Mouse (Mus musculus) kidney, postnatal 36 days (tissue): ENCODE data around the gene Crybb3.
A peak's percentile ranks its signal among the peaks of the same experiment; 100 is the strongest.

Source experiments
- DNase-seq, 2 experiments: peaks; one replicate each; pipeline ENCODE4 v3.0.0; 2021 to 2022; ENCODE audit warnings: mixed read lengths in 2 of 2

The Crybb3 gene

GRCm38 (mm10) chr5:113081439-113081838 is at the start of gene Crybb3:
TSS of gene Crybb3 (minus strand) at chr5:113081584.
- peak; percentile 73 to 78 for DNase-seq

DNA sequence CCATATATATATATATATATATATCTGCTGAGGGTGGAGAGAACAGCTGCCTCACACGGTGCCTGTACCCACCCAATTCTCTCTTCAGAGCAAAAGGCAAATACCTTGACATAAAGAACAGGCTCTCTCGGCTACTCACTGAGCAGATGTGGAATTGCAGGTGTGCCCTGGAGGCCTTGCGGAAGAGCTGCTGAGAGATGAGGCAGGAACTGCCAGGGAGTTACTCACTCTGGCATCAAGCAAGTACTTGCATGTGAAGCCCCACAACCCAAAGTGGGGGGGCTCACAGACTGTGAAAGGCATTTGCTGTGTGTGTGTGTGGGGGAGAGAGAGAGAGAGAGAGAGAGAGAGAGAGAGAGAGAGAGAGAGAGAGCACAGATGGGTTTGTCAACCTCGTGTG is 47.0 kb upstream of the Crybb3 start:
- no peak for DNase-seq

DNA sequence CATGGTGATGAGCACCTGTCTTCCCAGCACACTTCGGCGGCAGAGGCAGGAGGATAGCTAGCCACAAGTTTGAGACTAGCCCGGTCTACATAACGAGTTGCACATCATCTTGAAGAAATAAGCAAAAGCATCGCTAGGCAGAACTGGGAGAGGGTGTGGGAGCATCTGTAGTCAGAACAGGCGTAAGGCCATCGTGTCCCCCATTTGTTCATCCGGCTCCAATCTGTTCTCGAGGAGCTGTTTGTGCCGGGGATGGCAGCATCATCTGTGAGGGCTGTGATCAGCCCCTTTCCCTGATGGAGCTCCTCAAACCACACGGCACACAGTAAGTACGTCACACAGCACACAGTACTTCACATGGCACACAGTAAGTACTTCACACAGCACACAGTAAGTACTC is 45.1 kb upstream of the Crybb3 start:
- DNase-seq: no peak

GRCm38 (mm10) chr5:113123693-113124092 is 42.3 kb upstream of the Crybb3 start:
- DNase-seq: no peak

DNA sequence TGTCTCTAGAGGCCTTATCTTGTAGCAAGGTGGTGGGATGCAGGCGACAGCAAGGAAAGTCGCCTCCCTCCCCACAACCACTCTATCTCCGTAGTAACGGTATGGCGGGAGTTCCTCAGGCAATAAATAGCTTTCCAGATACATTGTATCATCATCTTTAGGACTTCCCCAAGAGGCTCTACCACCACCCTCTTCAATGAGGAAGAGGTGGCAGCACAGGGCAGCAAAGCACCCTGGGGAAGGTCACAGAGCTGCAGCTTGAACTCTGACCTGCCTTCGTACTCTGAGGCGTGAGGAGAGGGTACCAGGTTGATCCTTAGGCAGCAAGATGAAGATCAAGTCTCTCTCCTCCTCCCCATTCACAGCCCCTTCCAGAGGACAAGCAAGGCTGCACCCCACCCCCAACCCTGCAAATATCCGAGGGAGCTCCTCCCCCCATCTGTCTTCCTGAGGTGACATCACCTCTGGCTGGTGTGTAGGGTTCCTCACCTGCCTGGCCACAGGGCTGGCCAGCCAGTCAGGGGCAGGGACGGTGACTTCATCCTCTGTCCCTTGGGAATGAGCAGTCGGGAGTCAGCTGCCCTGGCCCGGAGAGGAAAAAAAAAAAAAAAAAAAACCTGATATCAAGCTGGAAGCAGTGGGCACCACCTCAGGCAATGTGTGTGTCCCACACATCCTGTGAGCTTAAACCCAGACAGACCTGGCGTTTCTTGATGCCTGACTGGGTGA is 41.1 kb upstream of the Crybb3 start:
- no peak for DNase-seq

DNA sequence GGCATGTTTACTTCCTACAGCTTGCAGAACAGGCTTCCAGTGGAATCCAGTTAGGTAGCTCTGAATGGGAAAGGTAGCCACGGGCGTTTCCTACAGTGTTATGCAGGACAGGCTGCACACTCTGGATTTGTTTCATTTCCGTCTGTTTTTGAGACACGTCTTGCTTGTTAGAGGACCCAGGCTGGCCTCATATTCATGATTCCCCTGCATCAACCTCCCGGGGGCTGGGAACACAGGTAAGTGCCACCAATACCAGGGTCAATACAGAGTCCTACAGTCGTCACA is 40.1 kb upstream of the Crybb3 start:
- DNase-seq: no peak

- DNase-seq: no peak
Observed at GRCm38 (mm10) chr5:113120741-113121590, 39.6 kb upstream of the Crybb3 start.

DNA sequence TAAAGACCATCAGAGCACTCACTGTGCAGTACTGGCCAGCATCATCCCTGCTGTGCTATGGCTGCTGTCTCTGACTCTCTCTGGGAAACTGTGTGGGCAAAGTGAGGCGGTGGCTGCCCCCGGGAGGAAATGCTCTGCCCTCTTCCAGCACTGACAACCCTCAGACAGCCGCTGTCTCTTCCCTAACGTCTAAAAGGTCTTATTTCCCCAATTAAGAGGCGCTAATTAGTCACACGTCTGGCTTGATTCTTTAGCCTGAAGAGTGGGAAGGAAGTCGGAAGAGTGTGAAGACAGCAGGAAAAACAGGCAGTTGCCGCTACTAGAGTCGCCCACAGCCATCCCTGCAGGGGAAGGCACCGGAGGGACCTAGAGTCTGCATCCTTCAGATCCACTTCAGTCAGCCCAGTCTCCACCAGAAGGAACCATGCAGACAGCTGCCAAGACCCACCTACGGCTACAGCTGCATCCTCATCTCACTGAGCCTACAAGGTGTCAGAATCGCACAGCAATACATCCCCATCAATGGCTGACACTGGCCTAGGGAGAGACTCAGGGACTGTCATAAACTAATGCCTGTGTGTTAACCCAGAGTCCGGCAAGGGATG is 38.6 kb upstream of the Crybb3 start:
- DNase-seq: no peak

GRCm38 (mm10) chr5:113119291-113119690 is 37.9 kb upstream of the Crybb3 start:
- DNase-seq: no peak

GRCm38 (mm10) chr5:113118695-113119094 is 37.3 kb upstream of the Crybb3 start:
- peak; percentile 29 to 46 for DNase-seq

DNA sequence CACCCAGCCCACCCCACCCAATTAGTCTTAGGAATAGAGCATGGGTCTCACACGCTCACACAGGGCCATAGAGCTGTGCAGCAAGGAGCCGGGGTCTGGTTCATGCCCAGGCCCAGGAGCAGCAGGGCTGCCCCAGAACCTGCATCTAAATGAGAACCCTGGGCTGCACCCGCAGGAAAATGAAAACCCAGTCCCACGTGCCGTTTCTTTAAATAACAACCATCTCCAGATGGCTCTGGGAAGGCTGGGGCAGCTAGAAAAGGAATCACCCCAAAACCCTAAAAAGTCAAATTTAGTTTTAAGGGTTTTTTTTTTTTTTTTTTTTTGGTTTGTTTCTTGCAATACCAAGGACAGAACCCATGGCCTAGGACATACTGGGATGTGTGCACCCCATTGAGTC is 36.0 kb upstream of the Crybb3 start:
- no peak for DNase-seq

- DNase-seq: no peak
Observed at GRCm38 (mm10) chr5:113115896-113116295, 34.5 kb upstream of the Crybb3 start.

- peak in 1 of 2 experiments; percentile 29 for DNase-seq
Observed at GRCm38 (mm10) chr5:113114264-113115225, 33.2 kb upstream of the Crybb3 start.

- DNase-seq: no peak
Observed at GRCm38 (mm10) chr5:113113120-113113519, 31.7 kb upstream of the Crybb3 start.

DNA sequence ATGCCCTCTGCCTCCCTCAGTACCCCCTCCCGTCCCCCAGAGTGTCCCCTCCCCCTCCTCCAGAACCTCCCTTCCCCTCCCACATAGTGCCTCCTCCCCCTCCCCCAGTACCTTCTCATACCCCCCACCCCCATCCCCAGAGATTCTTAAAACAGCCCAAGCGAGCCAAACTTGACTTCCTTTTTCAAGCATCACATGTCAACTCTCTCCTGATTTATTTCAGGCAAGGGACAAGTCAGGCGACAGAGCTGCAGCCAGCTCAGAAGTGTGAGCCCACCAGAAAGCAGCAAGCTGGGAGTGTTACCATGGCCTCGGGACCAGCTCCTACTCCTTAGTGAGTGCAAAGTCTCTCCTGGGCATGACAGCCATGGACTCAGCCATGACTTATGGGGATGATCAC is 30.0 kb upstream of the Crybb3 start:
- DNase-seq: no peak

DNA sequence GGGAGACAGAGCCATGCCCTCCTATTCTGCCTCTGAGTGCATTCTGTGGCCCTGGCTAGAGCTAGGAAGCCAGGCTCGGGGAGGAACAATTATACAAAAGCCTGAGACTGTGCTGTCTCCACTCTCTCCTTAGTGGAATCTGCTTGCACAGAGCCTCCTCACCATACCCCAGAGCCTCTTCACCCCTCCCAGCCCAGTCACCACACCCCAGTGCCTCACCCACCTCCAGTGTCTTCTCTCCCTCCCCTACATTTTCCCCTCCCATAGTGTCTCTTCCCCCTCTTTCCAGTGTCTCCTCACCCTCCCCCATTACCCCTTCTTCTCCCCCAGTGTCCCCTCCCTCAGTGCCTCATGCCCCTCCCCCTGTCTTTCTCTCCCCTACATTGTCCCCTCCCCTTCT is 29.5 kb upstream of the Crybb3 start:
- no peak for DNase-seq

DNA sequence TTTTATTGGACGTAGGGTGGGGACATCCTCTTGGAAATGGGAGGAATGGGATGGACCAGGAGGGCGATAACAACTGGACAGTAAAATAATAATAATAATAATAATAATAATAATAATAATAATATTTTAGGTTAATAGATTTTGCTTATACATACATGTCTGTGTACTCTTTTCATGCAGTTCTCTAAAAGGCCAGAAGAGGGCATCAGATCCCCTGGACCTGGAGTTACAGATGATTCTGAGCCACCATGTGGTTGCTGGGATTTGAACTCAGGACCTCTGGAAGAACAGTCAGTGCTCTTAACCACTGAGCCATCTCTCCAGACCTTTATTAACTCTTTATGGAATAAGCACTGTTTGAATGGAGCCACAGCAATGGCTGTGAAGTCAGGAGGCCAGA is 28.3 kb upstream of the Crybb3 start:
- peak in 1 of 2 experiments; percentile 38 for DNase-seq

DNA sequence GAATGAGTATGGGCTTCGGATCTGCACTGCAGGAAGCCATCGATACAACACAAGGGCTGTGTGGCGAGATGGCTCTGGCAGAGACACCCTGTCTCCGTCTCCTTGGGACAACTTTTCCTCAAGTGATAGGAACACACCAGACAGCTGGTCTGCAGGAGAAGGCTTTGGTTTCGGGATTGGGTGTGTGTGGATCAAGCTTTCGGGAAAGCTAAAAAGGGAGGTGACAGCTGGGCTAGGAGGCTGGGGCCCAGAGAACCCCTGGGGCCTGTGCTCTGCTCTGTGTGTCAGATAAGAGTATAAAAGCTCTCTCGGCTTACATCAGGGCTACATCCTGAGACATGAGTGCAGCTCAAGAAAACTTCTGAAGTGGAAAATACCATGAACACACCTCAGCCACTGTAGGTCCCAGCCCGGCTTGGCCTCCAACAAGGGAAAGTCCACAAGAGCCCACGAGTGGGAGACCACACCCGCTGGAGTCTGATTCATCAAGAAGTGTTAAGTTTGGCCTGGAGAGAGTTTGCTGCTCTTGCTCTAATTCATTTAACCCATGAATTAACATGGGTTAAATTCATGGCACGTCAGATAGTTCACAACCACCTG is 26.9 kb upstream of the Crybb3 start:
- DNase-seq: no peak

DNA sequence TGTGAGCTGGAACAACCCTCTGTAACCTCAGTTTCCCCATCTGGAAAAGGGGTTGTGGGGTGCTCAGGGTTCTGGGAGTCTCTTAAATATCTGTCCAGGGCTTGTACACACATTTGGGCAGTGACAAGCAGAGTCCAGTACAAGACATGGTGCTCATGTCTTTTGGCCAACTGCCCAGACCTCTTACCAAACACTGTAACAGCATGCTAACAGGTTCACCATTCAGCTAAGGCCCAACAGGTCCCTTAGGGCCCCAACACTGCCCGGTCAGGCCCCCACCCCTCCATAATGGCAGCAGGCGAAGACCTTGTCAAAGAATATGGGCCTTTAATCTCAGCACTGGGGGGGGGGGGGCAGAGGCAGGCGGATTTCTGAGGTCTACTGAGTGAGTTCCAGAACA is 26.3 kb upstream of the Crybb3 start:
- DNase-seq: peak; percentile 41 to 51

GRCm38 (mm10) chr5:113106594-113106993 is 25.2 kb upstream of the Crybb3 start:
- no peak for DNase-seq

GRCm38 (mm10) chr5:113105481-113105880 is 24.1 kb upstream of the Crybb3 start:
- no peak for DNase-seq

DNA sequence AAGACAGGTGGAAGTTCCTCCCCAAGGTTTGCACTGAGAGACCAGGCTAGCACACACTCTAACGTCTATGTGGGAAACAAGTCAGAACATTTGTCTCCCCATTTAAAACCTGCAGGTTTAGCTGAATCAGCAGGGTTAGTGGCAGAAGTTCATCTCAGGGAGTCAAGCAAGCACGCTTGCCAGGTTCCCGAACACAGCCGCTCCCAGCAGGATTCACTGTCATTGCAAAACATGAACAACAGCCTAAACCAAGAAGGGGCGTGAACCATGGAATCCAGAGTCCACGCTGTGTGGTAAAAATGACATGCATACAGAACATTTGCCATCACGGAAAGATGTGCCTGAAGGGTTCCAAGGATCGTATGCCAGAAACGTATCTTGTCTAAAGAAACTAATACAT is 23.7 kb upstream of the Crybb3 start:
- DNase-seq: no peak
